Mouse (Mus musculus) c-Kit-positive CD71-positive TER-119-negative erythroid progenitor cells, embryonic 14.5 days (primary cell): ENCODE results near the gene Psg25.
"Not testable (repeated sequence)": the region's sequence is repeated elsewhere in the genome, so short reads cannot be mapped to it uniquely, and the experiment has no call there.

Source experiments
- DNase-seq: peaks from one replicate; pipeline ENCODE4 v3.0.0-alpha.2; 2013; ENCODE audit warnings: low read depth

Psg25 gene

GRCm38 (mm10) chr7:18532169-18532568 is at the start of gene Psg25:
TSS of gene Psg25 (minus strand) at chr7:18532269.
- no peak for DNase-seq

DNA sequence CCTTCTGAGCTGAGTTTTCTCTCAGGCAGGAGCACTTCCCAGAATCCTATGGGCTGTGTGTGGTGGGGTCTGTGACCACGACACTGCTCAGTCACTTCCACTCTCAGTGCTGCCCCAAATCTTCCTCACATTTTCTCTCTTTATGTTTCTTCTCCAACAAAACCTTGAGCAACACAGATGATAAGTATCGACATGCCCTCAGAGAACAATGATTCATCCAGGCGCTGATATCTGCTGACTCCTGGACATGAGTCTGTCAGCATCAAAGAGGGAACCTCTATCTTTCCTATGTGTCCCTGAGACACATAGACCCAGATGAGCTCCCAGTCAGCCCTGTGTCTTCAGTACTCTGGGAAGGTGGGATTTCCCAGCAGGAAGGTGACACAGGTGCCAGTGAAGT is 35.1 kb upstream of the Psg25 start, which contains the start of gene Psg27:
Gene Psg27, minus strand, starts transcription at position 101 of the 400 bp plus-strand sequence.
- no peak for DNase-seq

- no peak for DNase-seq
Observed at GRCm38 (mm10) chr7:18559850-18560249, 27.8 kb upstream of the Psg25 start.

GRCm38 (mm10) chr7:18555751-18556150 is 23.7 kb upstream of the Psg25 start:
- DNase-seq = not testable (repeated sequence)

DNA sequence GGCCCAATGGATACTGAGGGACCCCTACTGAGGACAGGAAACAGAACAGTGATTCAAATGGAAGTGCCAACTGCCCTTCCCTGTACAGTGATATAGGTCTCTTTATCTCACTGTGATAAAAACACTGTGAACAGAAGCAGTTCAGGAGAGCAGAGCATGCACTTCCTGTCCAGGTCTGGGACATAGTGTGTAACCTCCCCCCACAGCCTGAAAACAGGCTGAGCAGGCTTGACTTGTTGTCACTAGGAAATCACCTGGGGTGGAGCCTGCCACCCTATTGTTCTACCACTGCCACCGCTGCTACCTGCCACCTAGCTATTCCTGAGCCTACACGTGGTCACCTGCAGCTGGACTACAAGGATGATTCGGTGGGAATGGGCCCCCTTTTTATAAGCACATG is 1.4 kb upstream of the Psg25 start:
- DNase-seq = no peak

- DNase-seq = no peak
Observed at GRCm38 (mm10) chr7:18524668-18525067, 7.4 kb downstream of the Psg25 start.

- not testable (repeated sequence) for DNase-seq
Observed at GRCm38 (mm10) chr7:18512848-18513247, 19.2 kb downstream of the Psg25 start.

DNA sequence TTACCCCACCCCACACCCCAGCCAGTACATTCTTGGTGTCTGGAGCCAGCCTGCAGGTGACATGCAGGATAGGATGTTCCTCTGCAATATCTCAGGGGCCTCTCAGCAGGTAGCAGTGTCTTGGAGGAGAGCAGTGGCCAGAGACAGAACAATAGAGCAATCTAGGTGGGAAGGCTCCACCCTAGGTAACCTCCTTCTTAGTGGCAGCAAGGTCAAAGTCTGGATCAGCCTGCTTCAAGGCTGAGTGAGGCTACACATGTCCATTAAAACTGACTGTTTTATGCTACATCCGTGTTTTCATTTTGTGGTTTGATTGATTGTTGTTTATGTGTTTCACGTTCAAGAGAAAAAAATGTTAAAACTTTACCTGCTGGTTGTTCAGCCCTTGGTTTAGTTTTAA is 19.7 kb downstream of the Psg25 start:
- not testable (repeated sequence) for DNase-seq

- no peak for DNase-seq
Observed at GRCm38 (mm10) chr7:18511479-18511878, 20.6 kb downstream of the Psg25 start.

GRCm38 (mm10) chr7:18484077-18484476 is 48.0 kb downstream of the Psg25 start, which contains the start of gene Psg26:
TSS of gene Psg26 (minus strand) at chr7:18484177.
- no peak for DNase-seq
